Mouse (Mus musculus) adrenal gland, postnatal 4 days (tissue): ENCODE data around the gene Fam168a. TPM values are rescaled to one million over a fixed set of nuclear protein-coding genes. Genes with fewer than 3 reads are reported as not detected.

Source experiments
- DNase-seq, 2 experiments: peaks; one replicate each; pipeline ENCODE4 v3.0.0; 2021 to 2022; ENCODE audit warnings: low spot score in 2 of 2, mixed read lengths in 2 of 2
- total RNA-seq, 2 experiments: library from RNA; stranded (reverse); gene quantifications; 2 replicates each; pipeline ENCODE4 v1.2.3; 2021

The Fam168a gene
- total RNA-seq, 2 experiments from 2014 or later: 72.3 to 87.5 TPM

GRCm38 (mm10) chr7:100770669-100771341, 64.4 kb downstream of the Fam168a start:
- no peak for DNase-seq

GRCm38 (mm10) chr7:100774189-100774588, 67.8 kb downstream of the Fam168a start:
- DNase-seq: no peak

- DNase-seq: no peak
These were observed 69.4 kb downstream of the Fam168a start for GRCm38 (mm10) chr7:100775810-100776209.

GRCm38 (mm10) chr7:100780192-100780591, 73.8 kb downstream of the Fam168a start:
- no peak for DNase-seq

- DNase-seq: no peak
These were observed 78.2 kb downstream of the Fam168a start for GRCm38 (mm10) chr7:100784650-100785049.

GRCm38 (mm10) chr7:100785426-100785825, 79.0 kb downstream of the Fam168a start:
- no peak for DNase-seq

- DNase-seq: no peak
These were observed 79.6 kb downstream of the Fam168a start for GRCm38 (mm10) chr7:100786078-100786477.

GRCm38 (mm10) chr7:100788291-100788690, 81.9 kb downstream of the Fam168a start:
- no peak for DNase-seq

GRCm38 (mm10) chr7:100798810-100799209, 92.4 kb downstream of the Fam168a start:
- DNase-seq: no peak

- DNase-seq: no peak
These were observed 99.0 kb downstream of the Fam168a start for GRCm38 (mm10) chr7:100805391-100805790.

GRCm38 (mm10) chr7:100811912-100812311, 105.5 kb downstream of the Fam168a start:
- no peak for DNase-seq

- no peak for DNase-seq
These were observed 106.2 kb downstream of the Fam168a start for GRCm38 (mm10) chr7:100812641-100813040.

- no peak for DNase-seq
These were observed 109.6 kb downstream of the Fam168a start for GRCm38 (mm10) chr7:100815900-100816570.

- no peak for DNase-seq
These were observed 110.5 kb downstream of the Fam168a start for GRCm38 (mm10) chr7:100816759-100817441.

- DNase-seq: no peak
These were observed 111.0 kb downstream of the Fam168a start for GRCm38 (mm10) chr7:100817442-100817760.

- DNase-seq: no peak
These were observed 112.1 kb downstream of the Fam168a start for GRCm38 (mm10) chr7:100818401-100819064.

- no peak for DNase-seq
These were observed 118.2 kb downstream of the Fam168a start for GRCm38 (mm10) chr7:100824661-100825060.

- no peak for DNase-seq
These were observed 122.1 kb downstream of the Fam168a start for GRCm38 (mm10) chr7:100828549-100828948.

GRCm38 (mm10) chr7:100833859-100834258, 127.4 kb downstream of the Fam168a start:
- no peak for DNase-seq

- DNase-seq: no peak
These were observed 128.7 kb downstream of the Fam168a start for GRCm38 (mm10) chr7:100835168-100835567.

- no peak for DNase-seq
These were observed 129.3 kb downstream of the Fam168a start for GRCm38 (mm10) chr7:100835711-100836110.

GRCm38 (mm10) chr7:100836657-100837056, 130.2 kb downstream of the Fam168a start:
- no peak for DNase-seq
